Comparison of ENCODE assay signal across 8 mouse cellular contexts in the genomic region with DNA sequence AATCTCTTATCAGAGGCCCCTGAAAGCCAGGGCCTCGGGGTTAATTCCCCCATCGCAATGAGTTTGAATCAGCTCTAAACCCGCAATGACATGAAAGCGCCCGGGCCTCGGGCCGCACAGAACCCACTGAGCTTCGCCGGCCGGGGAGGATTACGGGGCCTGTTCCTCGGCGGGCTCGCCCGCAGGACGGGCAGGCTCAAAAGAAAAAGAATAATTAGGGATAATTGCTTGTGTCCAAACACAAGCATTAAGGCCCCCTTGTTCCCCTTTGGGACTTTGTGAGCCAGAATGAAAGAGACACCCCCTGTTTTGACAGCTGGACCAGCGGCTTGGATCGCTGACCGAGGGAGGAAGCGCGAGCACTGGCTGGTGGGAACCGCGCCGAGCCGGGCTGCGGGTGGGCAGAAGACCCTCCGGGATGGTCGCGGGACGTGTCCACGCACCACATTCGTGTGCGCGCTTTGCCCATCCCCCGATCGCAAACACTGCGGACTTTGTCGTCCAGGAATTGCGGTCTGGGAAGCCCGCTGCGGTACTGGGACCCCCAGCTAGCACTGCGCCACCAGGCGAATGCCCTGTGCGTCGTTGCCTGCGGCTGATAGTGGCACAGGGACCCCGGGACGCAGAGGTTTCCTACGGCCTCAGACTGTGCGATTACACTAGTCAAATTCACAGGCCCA.
A peak's percentile ranks its signal among the peaks of the same experiment; 100 is the strongest.
DNase-seq lines count a peak whose midpoint lies in the region; ATAC-seq and TF ChIP-seq lines count a peak whose summit lies in the region.

No protein-coding gene starts in this region.

- no peaks in the 10 kb centered on the region for H3K36me3 ChIP-seq in heart, embryonic 11.5 days (ENCODE audit: control insufficient read depth, insufficient read depth, low read length)
- no peaks in the 10 kb centered on the region for H3K36me3 ChIP-seq in liver, embryonic 11.5 days (ENCODE audit: control insufficient read depth, insufficient read depth, low read length)
- no peaks in the 10 kb centered on the region for H3K36me3 ChIP-seq in stomach, postnatal 0 days (ENCODE audit: control insufficient read depth, insufficient read depth, low read length)

- H3K27me3 ChIP-seq in heart, embryonic 11.5 days (ENCODE audit: control insufficient read depth, insufficient read depth, low read length) = peaks cover 27% of the 10 kb centered on the region
- peaks cover 44% of the 10 kb centered on the region for H3K27me3 ChIP-seq in liver, embryonic 11.5 days (replicated peaks; ENCODE audit: control insufficient read depth, insufficient read depth, low read length)
- no peaks in the 10 kb centered on the region for H3K27me3 ChIP-seq in stomach, postnatal 0 days (ENCODE audit: control insufficient read depth, insufficient read depth, low read length)

- DNase-seq in adrenal gland, adult 2 months = peak; percentile 7
- no peak for DNase-seq in adrenal gland, postnatal 14 days
- peak; percentile 14 for DNase-seq in ES-CJ7 (ENCODE audit: low read depth, low spot score)
- no peak for DNase-seq in liver, embryonic 11.5 days (ENCODE audit: low spot score)
- DNase-seq in stomach, postnatal 0 days (ENCODE audit: low spot score) = no peak
- no peak for DNase-seq in layer of hippocampus, adult 18-20 months (ENCODE audit: low spot score in 2 of 2)

- WGBS in heart, embryonic 11.5 days (ENCODE audit: insufficient replicate concordance) = under 1% methylated on average over 50 of the region's 50 CpGs
- WGBS in liver, embryonic 11.5 days = 3% methylated on average over 50 of the region's 50 CpGs
- 5% methylated on average over 50 of the region's 50 CpGs for WGBS in stomach, postnatal 0 days

- ATAC-seq in heart, embryonic 11.5 days (replicated peaks; ENCODE audit: insufficient number of reproducible peaks, low FRiP score, low TSS enrichment) = no peak
- no peak for ATAC-seq in liver, embryonic 11.5 days (replicated peaks; ENCODE audit: low FRiP score)
- no peak for ATAC-seq in stomach, postnatal 0 days (ENCODE audit: low FRiP score, low TSS enrichment)
- no peak for ATAC-seq in granulocyte monocyte progenitor cell, adult 5-6 weeks (replicated peaks; ENCODE audit: poor library complexity, severe bottlenecking)

- no peak for TF ChIP-seq EP300 in stomach, postnatal 0 days (optimal IDR thresholded peaks at IDR 0.05)

- H3K9me3 ChIP-seq in heart, embryonic 11.5 days (replicated peaks; ENCODE audit: control insufficient read depth, low read length) = no peaks in the 10 kb centered on the region
- no peaks in the 10 kb centered on the region for H3K9me3 ChIP-seq in liver, embryonic 11.5 days (ENCODE audit: control insufficient read depth, low read length)
- no peaks in the 10 kb centered on the region for H3K9me3 ChIP-seq in stomach, postnatal 0 days (ENCODE audit: control insufficient read depth, low read length)

- H3K4me3 ChIP-seq in heart, embryonic 11.5 days (ENCODE audit: low read depth, low read length) = peak overlapping the region; percentile 52
- H3K4me3 ChIP-seq in liver, embryonic 11.5 days (ENCODE audit: low read depth, low read length) = peak overlapping the region; percentile 37
- H3K4me3 ChIP-seq in stomach, postnatal 0 days (ENCODE audit: low read depth, low read length) = peak overlapping the region; percentile 37

- peak overlapping the region; percentile 50; the same call in 1 of the 2 replicates for H3K9ac ChIP-seq in heart, embryonic 11.5 days (ENCODE audit: low read depth, low read length)
- no peak overlapping the region for H3K9ac ChIP-seq in liver, embryonic 11.5 days (ENCODE audit: low read depth, low read length)
- H3K9ac ChIP-seq in stomach, postnatal 0 days (ENCODE audit: low read length) = peak overlapping the region; percentile 48

- no peak overlapping the region for H3K27ac ChIP-seq in heart, embryonic 11.5 days (ENCODE audit: low read depth, low read length)
- H3K27ac ChIP-seq in liver, embryonic 11.5 days (ENCODE audit: low read depth, low read length) = no peak overlapping the region
- no peak overlapping the region for H3K27ac ChIP-seq in stomach, postnatal 0 days (replicated peaks)

- no peak for TF ChIP-seq CTCF in stomach, postnatal 0 days (IDR thresholded peaks at IDR 0.05; ENCODE audit: low read depth)

- H3K4me1 ChIP-seq in heart, embryonic 11.5 days (ENCODE audit: control insufficient read depth, insufficient read depth, low read length) = 0 out of 2 replicates have a peak, but pooled peaks cover 10% of the 10 kb centered on the region
- H3K4me1 ChIP-seq in liver, embryonic 11.5 days (replicated peaks; ENCODE audit: control insufficient read depth, insufficient read depth, low read length) = no peaks in the 10 kb centered on the region; the same call in 1 of the 2 replicates
- no peaks in the 10 kb centered on the region for H3K4me1 ChIP-seq in stomach, postnatal 0 days (replicated peaks; ENCODE audit: control insufficient read depth, insufficient read depth)

- peak overlapping the region; percentile 90 for H3K4me2 ChIP-seq in heart, embryonic 11.5 days
- peak overlapping the region; percentile 69 for H3K4me2 ChIP-seq in liver, embryonic 11.5 days
- peak overlapping the region; percentile 66 for H3K4me2 ChIP-seq in stomach, postnatal 0 days (replicated peaks; ENCODE audit: low read depth)

Comparison
In these comparisons a context has a peak if more than half of its experiments do, and no peak if none do; other contexts are left out.
1. DNase-seq: peak in adrenal gland, adult 2 months (single experiment) and ES-CJ7 (single experiment); none in adrenal gland, postnatal 14 days (single experiment), liver, embryonic 11.5 days (single experiment), stomach, postnatal 0 days (single experiment) and layer of hippocampus, adult 18-20 months (0 of 2).
2. Peak in every context shown above with its lines, with median percentiles within 50 percentile points of each other: H3K4me2 ChIP-seq and H3K4me3 ChIP-seq.